Mouse (Mus musculus) embryonic stem cell, embryonic (primary cell): Measurements from ENCODE around the gene Smarcd2.

Source experiments
- CTCF ChIA-PET, 4 experiments: fragments of 300-600 bp in 2 of 4; fragments of 350-600 bp in 2 of 4; sonication (Branson Sonifier 250); formaldehyde crosslinking; loops; one replicate each; lab custom pipeline; 2022; ENCODE audit warnings: inconsistent platforms in 2 of 4; lab: Charles Lee
- POLR2A ChIA-PET, 4 experiments: fragments of 300-600 bp in 2 of 4; fragments of 350-600 bp in 2 of 4; sonication (Branson Sonifier 250); formaldehyde crosslinking; loops; one replicate each; lab custom pipeline; 2022; ENCODE audit warnings: antibody characterized with exemption in 4 of 4, inconsistent platforms in 1 of 4; lab: Charles Lee

Gene Smarcd2

GRCm38 (mm10) chr11:106268326-106269059, 4.3 kb downstream of the Smarcd2 start:
- ChIA-PET CTCF (interaction anchor here in 2 of 4 experiments (0.8 to 1.6 kb wide), 2 partner anchors 12 to 21 kb away, joined by 3 to 5 read pairs; no protein-coding TSS in a partner anchor), POLR2A (interaction anchor here in 2 of 4 experiments (0.7 to 12.2 kb wide), 5 partner anchors 8 to 183 kb away, joined by 3 to 172 read pairs (median 4); partner anchors contain the start of genes Ftsj3 (in 2 of the 2) and Psmc5 (in 2 of the 2))

GRCm38 (mm10) chr11:106267871-106268270, 4.9 kb downstream of the Smarcd2 start:
- ChIA-PET CTCF (interaction anchor here in 1 of 4 experiments (1.4 to 1.6 kb wide), 2 partner anchors 8 to 11 kb away, joined by 3 to 5 read pairs; partner anchors contain the start of gene Tcam1), POLR2A (interaction anchor here in 1 of 4 experiments (0.7 to 12.2 kb wide), 2 partner anchors 7 to 42 kb away, joined by 4 to 172 read pairs; partner anchors contain the start of genes Ftsj3 and Psmc5)

- POLR2A ChIA-PET, result interaction anchor here (0.6 to 12.2 kb wide), 6 partner anchors 7 to 1266 kb away, joined by 3 to 172 read pairs (median 6); partner anchors contain the start of genes Psmc5 (in 2 of the 4) and Ftsj3 (in 1 of the 4)
- CTCF ChIA-PET, result interaction anchor here in 1 of 4 experiments (1.4 to 1.6 kb wide), 2 partner anchors 9 to 11 kb away, joined by 3 to 5 read pairs; partner anchors contain the start of gene Tcam1
Measured at GRCm38 (mm10) chr11:106267311-106267852, 5.4 kb downstream of the Smarcd2 start.

GRCm38 (mm10) chr11:106266431-106266830, 6.3 kb downstream of the Smarcd2 start:
- ChIA-PET POLR2A (interaction anchor here (0.7 to 12.2 kb wide), 15 partner anchors 5 to 234 kb away, joined by 3 to 172 read pairs (median 3); partner anchors contain the start of genes Psmc5 (in 2 of the 4), Ccdc47 (in 1 of the 4), Ddx42 (in 1 of the 4) and Ftsj3 (in 1 of the 4)), CTCF (interaction anchor here in 1 of 4 experiments (1.4 kb wide), 1 partner anchor 10 kb away, joined by 3 read pairs; the partner anchor contains the start of gene Tcam1)

GRCm38 (mm10) chr11:106265570-106265969, 7.2 kb downstream of the Smarcd2 start:
- ChIA-PET POLR2A (interaction anchor here in 3 of 4 experiments (0.6 to 12.2 kb wide), 13 partner anchors 5 to 522 kb away, joined by 3 to 172 read pairs (median 6); partner anchors contain the start of genes Psmc5 (in 2 of the 3), Smarcd2 (in 2 of the 3), Tcam1 (in 2 of the 3) and Ftsj3 (in 1 of the 3)), CTCF (no interaction called here)

GRCm38 (mm10) chr11:106264988-106265387, 7.8 kb downstream of the Smarcd2 start:
- ChIA-PET CTCF (no interaction called here), POLR2A (interaction anchor here in 3 of 4 experiments (0.6 to 12.0 kb wide), 11 partner anchors 7 to 522 kb away, joined by 3 to 172 read pairs (median 8); partner anchors contain the start of genes Psmc5 (in 2 of the 3), Smarcd2 (in 2 of the 3), Tcam1 (in 2 of the 3) and Ccdc47 (in 1 of the 3))

- CTCF ChIA-PET, result no interaction called here
- POLR2A ChIA-PET, result interaction anchor here in 3 of 4 experiments (0.9 to 12.0 kb wide), 7 partner anchors 8 to 137 kb away, joined by 3 to 172 read pairs (median 23); partner anchors contain the start of genes Smarcd2 (in 2 of the 3), Tcam1 (in 2 of the 3), Ccdc47 (in 1 of the 3) and Ddx42 (in 1 of the 3)
Measured at GRCm38 (mm10) chr11:106263963-106264362, 8.8 kb downstream of the Smarcd2 start.

GRCm38 (mm10) chr11:106260826-106261450, 11.8 kb downstream of the Smarcd2 start:
- ChIA-PET POLR2A (interaction anchor here (0.6 to 12.0 kb wide), 19 partner anchors 10 to 240 kb away, joined by 3 to 172 read pairs (median 4); partner anchors contain the start of genes Tcam1 (in 3 of the 4), Smarcd2 (in 2 of the 4), Ern1 (in 1 of the 4) and Gm10840 (in 1 of the 4)), CTCF (no interaction called here)

- ChIA-PET POLR2A (interaction anchor here (0.6 to 12.0 kb wide), 51 partner anchors 8 to 1968 kb away, joined by 3 to 172 read pairs (median 4); partner anchors contain the start of genes Smarcd2 (in 4 of the 4), Ccdc47 (in 3 of the 4), Ddx42 (in 3 of the 4) and Tcam1 (in 2 of the 4)), CTCF (interaction anchor here (0.7 to 1.5 kb wide), 14 partner anchors 12 to 232 kb away, joined by 3 to 10 read pairs (median 4); partner anchors contain the start of genes Tcam1 (in 2 of the 4), Map3k3 (in 1 of the 4), Prr29 (in 1 of the 4) and Smarcd2 (in 1 of the 4))
Measured at GRCm38 (mm10) chr11:106256775-106257174, 16.0 kb downstream of the Smarcd2 start.

- ChIA-PET POLR2A (interaction anchor here (0.6 to 12.0 kb wide), 48 partner anchors 9 to 1967 kb away, joined by 3 to 172 read pairs (median 4); partner anchors contain the start of genes Smarcd2 (in 4 of the 4), Ccdc47 (in 3 of the 4), Ddx42 (in 3 of the 4) and Tcam1 (in 2 of the 4)), CTCF (interaction anchor here (0.7 to 1.5 kb wide), 10 partner anchors 12 to 172 kb away, joined by 3 to 10 read pairs (median 5); partner anchors contain the start of genes Tcam1 (in 2 of the 4), Map3k3 (in 1 of the 4) and Smarcd2 (in 1 of the 4))
Measured at GRCm38 (mm10) chr11:106255685-106256451, 16.9 kb downstream of the Smarcd2 start, which contains the start of the genes Ftsj3 and Psmc5. Gene Ftsj3 (minus strand): TSS chr11:106256079. Gene Psmc5 (plus strand): TSS chr11:106256154.

GRCm38 (mm10) chr11:106255174-106255573, 17.6 kb downstream of the Smarcd2 start:
- ChIA-PET CTCF (no interaction called here), POLR2A (interaction anchor here in 3 of 4 experiments (0.7 to 12.0 kb wide), 5 partner anchors 17 to 39 kb away, joined by 3 to 172 read pairs (median 5); partner anchors contain the start of genes Ccdc47 (in 3 of the 3), Smarcd2 (in 2 of the 3), Ddx42 (in 1 of the 3) and Tcam1 (in 1 of the 3))

GRCm38 (mm10) chr11:106254767-106255166, 18.0 kb downstream of the Smarcd2 start:
- ChIA-PET POLR2A (interaction anchor here in 3 of 4 experiments (0.7 to 12.0 kb wide), 5 partner anchors 17 to 39 kb away, joined by 3 to 172 read pairs (median 5); partner anchors contain the start of genes Ccdc47 (in 3 of the 3), Smarcd2 (in 2 of the 3), Ddx42 (in 1 of the 3) and Tcam1 (in 1 of the 3)), CTCF (no interaction called here)

GRCm38 (mm10) chr11:106249326-106249725, 23.4 kb downstream of the Smarcd2 start:
- CTCF ChIA-PET, result no interaction called here
- POLR2A ChIA-PET, result interaction anchor here in 3 of 4 experiments (0.8 to 11.8 kb wide), 17 partner anchors 9 to 252 kb away, joined by 3 to 99 read pairs (median 4); partner anchors contain the start of genes Ccdc47 (in 2 of the 3), Ddx42 (in 1 of the 3), Map3k3 (in 1 of the 3) and Smarcd2 (in 1 of the 3)

- CTCF ChIA-PET, result interaction anchor here in 3 of 4 experiments (0.6 to 1.3 kb wide), 5 partner anchors 13 to 92 kb away, joined by 3 to 7 read pairs (median 3); no protein-coding TSS in a partner anchor
- POLR2A ChIA-PET, result interaction anchor here in 3 of 4 experiments (0.7 to 11.8 kb wide), 8 partner anchors 9 to 297 kb away, joined by 3 to 99 read pairs (median 5); partner anchors contain the start of genes Psmc5 (in 2 of the 3), Ccdc47 (in 1 of the 3), Ddx42 (in 1 of the 3) and Ftsj3 (in 1 of the 3)
Measured at GRCm38 (mm10) chr11:106246834-106247233, 25.9 kb downstream of the Smarcd2 start.

- ChIA-PET CTCF (interaction anchor here in 2 of 4 experiments (0.7 to 1.6 kb wide), 5 partner anchors 9 to 40 kb away, joined by 3 to 5 read pairs (median 3); partner anchors contain the start of genes Ccdc47 (in 1 of the 2) and Ddx42 (in 1 of the 2)), POLR2A (interaction anchor here in 2 of 4 experiments (0.6 to 4.1 kb wide), 7 partner anchors 10 to 149 kb away, joined by 3 to 21 read pairs (median 5); partner anchors contain the start of genes Ccdc47 (in 2 of the 2), Ddx42 (in 2 of the 2), Psmc5 (in 1 of the 2) and Tcam1 (in 1 of the 2))
Measured at GRCm38 (mm10) chr11:106233978-106234377, 38.8 kb downstream of the Smarcd2 start.
